Mouse (Mus musculus): ENCODE results near the gene Olfr1154. TPM values are rescaled to one million over a fixed set of nuclear protein-coding genes. Genes with fewer than 3 reads are reported as not detected.

Gene Olfr1154
- not detected in 2 replicates for polyA plus RNA-seq (2016; fragmentation: Nextera tagmentation; extraction: Ambion mirVana)

DNA sequence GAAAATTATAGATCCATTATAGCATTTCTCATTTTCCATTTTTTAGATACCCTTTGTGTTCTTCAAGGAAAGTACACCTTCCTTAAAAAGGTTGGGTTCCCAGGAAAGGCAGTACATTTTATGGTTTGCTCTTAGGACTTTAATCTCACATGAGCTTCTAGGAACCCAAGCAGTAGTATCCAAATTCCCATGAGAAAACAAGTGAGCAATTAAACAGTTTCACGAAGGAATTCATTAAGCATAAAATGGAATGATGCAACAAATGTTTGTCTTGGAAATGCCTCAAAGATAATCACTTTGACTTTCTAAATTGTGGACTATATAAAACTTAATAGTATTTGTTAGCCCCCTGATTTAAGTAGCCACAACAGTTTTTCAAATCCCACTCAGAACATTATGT, at the start of gene Olfr1154:
Gene Olfr1154 (minus strand): TSS at position 101 of the 400 bp plus-strand sequence.
- H3K36me3 ChIP-seq = no peaks in the 10 kb centered on the region
- H3K27ac ChIP-seq = no peak within 1 kb of the TSS
- no peak within 1 kb of the TSS for H3K4me3 ChIP-seq
- H3K9ac ChIP-seq = no peak within 1 kb of the TSS
- ATAC-seq (ENCODE audit: low FRiP score, low read depth) = no peak
- no peaks in the 10 kb centered on the region for H3K27me3 ChIP-seq (replicated peaks)
- no peaks in the 10 kb centered on the region for H3K9me3 ChIP-seq
- no peaks in the 10 kb centered on the region for H3K4me1 ChIP-seq
- no peak within 1 kb of the TSS for H3K4me2 ChIP-seq (replicated peaks)
- 89% methylated on average over 1 of the region's 1 CpGs for WGBS

DNA sequence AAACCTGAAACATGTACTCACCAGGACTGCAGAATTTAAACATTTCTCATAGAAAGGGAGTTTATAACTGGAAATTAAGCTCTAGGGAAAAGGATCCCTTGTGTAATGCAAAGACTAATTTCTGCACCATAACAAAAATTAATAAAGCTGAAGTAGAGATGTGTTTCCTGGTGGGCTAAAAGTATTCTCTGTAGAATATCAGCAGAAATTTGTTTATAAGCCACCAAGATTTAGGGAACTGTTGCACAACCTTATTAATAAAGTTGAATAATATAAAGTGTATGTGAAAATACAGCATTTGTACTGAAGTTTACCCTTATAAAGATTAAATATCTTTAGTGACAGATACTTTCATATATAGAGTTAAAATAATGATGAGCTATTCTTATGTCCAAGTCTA, 48.0 kb upstream of the Olfr1154 start, which contains the start of gene Olfr1156:
Gene Olfr1156 (minus strand): TSS at position 101 of the 400 bp plus-strand sequence.
- no peak for ATAC-seq (ENCODE audit: low FRiP score, low read depth)
- Histone ChIP-seq H3K9me3 (no peaks in the 10 kb centered on the region), H3K4me1 (no peaks in the 10 kb centered on the region), H3K27me3 (replicated peaks) (no peaks in the 10 kb centered on the region), H3K9ac (no peak within 1 kb of the TSS), H3K4me3 (no peak within 1 kb of the TSS), H3K27ac (no peak within 1 kb of the TSS), H3K36me3 (no peaks in the 10 kb centered on the region), H3K4me2 (replicated peaks) (no peak within 1 kb of the TSS)

DNA sequence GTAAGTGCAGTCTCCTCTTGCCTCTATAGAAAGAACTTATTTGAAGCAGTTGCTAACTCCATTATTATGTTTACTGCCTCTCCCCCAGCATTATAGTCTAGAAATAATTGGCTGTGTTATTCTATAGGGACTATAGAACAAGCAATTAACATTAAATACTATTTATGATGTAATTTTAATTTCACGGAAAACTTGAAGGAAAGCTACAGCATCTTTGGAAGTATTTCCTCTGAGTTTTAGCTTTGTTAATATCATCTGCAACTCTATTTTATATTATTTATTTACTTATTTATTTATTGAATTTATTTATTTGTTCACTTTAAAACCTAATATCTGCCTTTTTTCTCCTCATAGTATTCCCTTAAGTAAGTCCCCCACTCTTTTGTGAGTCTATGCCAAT, 40.1 kb upstream of the Olfr1154 start, which contains the start of gene Olfr1155:
Gene Olfr1155 (minus strand): TSS at position 101 of the 400 bp plus-strand sequence.
- ATAC-seq (ENCODE audit: low FRiP score, low read depth) = no peak
- H3K36me3 ChIP-seq = no peaks in the 10 kb centered on the region
- no peak within 1 kb of the TSS for H3K9ac ChIP-seq
- H3K27me3 ChIP-seq (replicated peaks) = no peaks in the 10 kb centered on the region
- no peak within 1 kb of the TSS for H3K27ac ChIP-seq
- H3K4me3 ChIP-seq = no peak within 1 kb of the TSS
- no peaks in the 10 kb centered on the region for H3K9me3 ChIP-seq
- no peak within 1 kb of the TSS for H3K4me2 ChIP-seq (replicated peaks)
- 95% methylated on average over 1 of the region's 1 CpGs for WGBS
- no peaks in the 10 kb centered on the region for H3K4me1 ChIP-seq

DNA sequence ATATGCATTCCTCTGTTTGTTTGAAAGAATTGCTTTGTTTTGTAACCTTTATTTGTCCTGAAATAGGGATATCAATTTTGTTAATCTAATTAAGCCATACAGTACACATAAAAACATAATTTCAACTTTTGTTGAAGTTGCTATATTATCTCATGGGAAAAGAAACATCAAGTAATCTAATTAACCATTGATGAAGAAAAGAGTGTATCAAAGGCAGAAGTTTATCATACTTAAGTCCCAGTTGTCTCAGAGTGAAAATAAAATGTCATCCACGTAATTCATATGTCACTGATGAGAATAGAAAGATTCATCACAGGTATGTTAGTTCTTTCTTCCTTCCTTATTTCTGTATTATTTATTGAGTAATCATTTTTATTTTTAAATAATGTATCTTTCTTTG, 10.3 kb downstream of the Olfr1154 start, which contains the start of gene Olfr1153:
Gene Olfr1153 (plus strand): TSS at position 301 of the 400 bp plus-strand sequence.
- Histone ChIP-seq H3K4me2 (replicated peaks) (no peak within 1 kb of the TSS), H3K4me3 (no peak within 1 kb of the TSS), H3K9ac (no peak within 1 kb of the TSS), H3K36me3 (no peaks in the 10 kb centered on the region), H3K9me3 (no peaks in the 10 kb centered on the region), H3K27ac (no peak within 1 kb of the TSS), H3K4me1 (no peaks in the 10 kb centered on the region), H3K27me3 (replicated peaks) (no peaks in the 10 kb centered on the region)
- no peak for ATAC-seq (ENCODE audit: low FRiP score, low read depth)
- 82% methylated on average over 1 of the region's 1 CpGs for WGBS

DNA sequence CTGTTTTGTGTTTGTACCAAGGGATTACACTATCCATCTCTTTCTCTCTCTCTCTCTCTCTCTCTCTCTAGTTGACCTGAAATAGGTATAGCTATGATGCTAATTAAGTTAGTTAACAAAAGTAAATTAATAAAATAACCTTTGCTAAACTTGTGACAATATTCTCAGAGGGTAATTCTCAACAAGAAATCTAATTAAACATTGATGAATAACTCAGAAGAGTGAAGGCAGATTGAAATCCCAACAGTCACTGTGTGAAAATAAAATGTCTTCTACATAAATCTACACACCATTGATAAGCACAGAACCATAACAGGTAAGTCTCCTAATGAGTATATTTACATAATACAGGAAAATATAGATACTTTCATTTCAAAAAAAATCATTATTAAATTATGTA, 38.8 kb downstream of the Olfr1154 start, which contains the start of gene Olfr1152:
Gene Olfr1152 (plus strand): TSS at position 301 of the 400 bp plus-strand sequence.
- Histone ChIP-seq H3K9ac (no peak within 1 kb of the TSS), H3K27me3 (replicated peaks) (no peaks in the 10 kb centered on the region), H3K4me3 (no peak within 1 kb of the TSS), H3K4me1 (no peaks in the 10 kb centered on the region), H3K27ac (no peak within 1 kb of the TSS), H3K36me3 (no peaks in the 10 kb centered on the region), H3K9me3 (no peaks in the 10 kb centered on the region), H3K4me2 (replicated peaks) (no peak within 1 kb of the TSS)
- no peak for ATAC-seq (ENCODE audit: low FRiP score, low read depth)

DNA sequence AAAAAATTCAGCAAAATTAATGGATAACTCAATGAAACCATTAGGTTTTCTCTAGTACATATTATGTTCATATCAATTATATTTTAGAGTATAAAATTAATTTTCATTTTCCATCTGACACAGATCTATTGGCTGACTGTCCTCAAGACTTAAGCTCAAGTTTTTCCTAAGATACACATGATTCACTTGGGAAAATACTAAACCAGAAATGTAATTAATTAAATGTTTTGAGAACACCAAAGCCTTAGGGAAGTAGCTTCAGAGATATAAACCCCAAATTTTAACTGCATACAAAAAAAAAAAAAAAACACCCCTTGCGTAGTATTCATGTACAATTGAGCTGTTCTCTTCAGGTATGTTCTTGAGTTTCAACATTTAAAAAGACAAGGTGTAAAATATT, 49.4 kb downstream of the Olfr1154 start, which contains the start of gene Olfr1151:
Gene Olfr1151 (plus strand): TSS at position 301 of the 400 bp plus-strand sequence.
- H3K4me2 ChIP-seq (replicated peaks) = no peak within 1 kb of the TSS
- ATAC-seq (ENCODE audit: low FRiP score, low read depth) = no peak
- no peak within 1 kb of the TSS for H3K4me3 ChIP-seq
- H3K9me3 ChIP-seq = no peaks in the 10 kb centered on the region
- no peak within 1 kb of the TSS for H3K27ac ChIP-seq
- H3K36me3 ChIP-seq = no peaks in the 10 kb centered on the region
- no peaks in the 10 kb centered on the region for H3K4me1 ChIP-seq
- WGBS = 93% methylated on average over 1 of the region's 1 CpGs
- no peaks in the 10 kb centered on the region for H3K27me3 ChIP-seq (replicated peaks)
- no peak within 1 kb of the TSS for H3K9ac ChIP-seq

Other genes with a start within 250 kb of the Olfr1154 start
- not detected in 2 replicates for gene Olfr1134, start 246.7 kb downstream of the Olfr1154 start, polyA plus RNA-seq (2016; fragmentation: Nextera tagmentation; extraction: Ambion mirVana)
- gene Olfr1135, start 231.5 kb downstream of the Olfr1154 start, polyA plus RNA-seq (2016; fragmentation: Nextera tagmentation; extraction: Ambion mirVana) = not detected in 2 replicates
- not detected in 2 replicates for gene Olfr1136, start 211.2 kb downstream of the Olfr1154 start, polyA plus RNA-seq (2016; fragmentation: Nextera tagmentation; extraction: Ambion mirVana)
- not detected in 2 replicates for gene Olfr1137, start 192.0 kb downstream of the Olfr1154 start, polyA plus RNA-seq (2016; fragmentation: Nextera tagmentation; extraction: Ambion mirVana)
- gene Olfr1138, start 165.2 kb downstream of the Olfr1154 start, polyA plus RNA-seq (2016; fragmentation: Nextera tagmentation; extraction: Ambion mirVana) = not detected in 2 replicates
- not detected in 2 replicates for gene Olfr1140, start 161.4 kb downstream of the Olfr1154 start, polyA plus RNA-seq (2016; fragmentation: Nextera tagmentation; extraction: Ambion mirVana)
- gene Olfr1141, start 151.2 kb downstream of the Olfr1154 start, polyA plus RNA-seq (2016; fragmentation: Nextera tagmentation; extraction: Ambion mirVana) = not detected in 2 replicates
- gene Olfr152, start 125.7 kb downstream of the Olfr1154 start, polyA plus RNA-seq (2016; fragmentation: Nextera tagmentation; extraction: Ambion mirVana) = not detected in 2 replicates
- not detected in 2 replicates for gene Olfr1143, start 104.6 kb downstream of the Olfr1154 start, polyA plus RNA-seq (2016; fragmentation: Nextera tagmentation; extraction: Ambion mirVana)
- not detected in 2 replicates for gene Olfr1145, start 95.3 kb downstream of the Olfr1154 start, polyA plus RNA-seq (2016; fragmentation: Nextera tagmentation; extraction: Ambion mirVana)
- gene Olfr1148, start 74.6 kb downstream of the Olfr1154 start, polyA plus RNA-seq (2016; fragmentation: Nextera tagmentation; extraction: Ambion mirVana) = not detected in 2 replicates
- not detected in 2 replicates for gene Olfr1150-ps1, start 61.2 kb downstream of the Olfr1154 start, polyA plus RNA-seq (2016; fragmentation: Nextera tagmentation; extraction: Ambion mirVana)
- not detected in 2 replicates for gene Olfr1151, start 49.3 kb downstream of the Olfr1154 start, polyA plus RNA-seq (2016; fragmentation: Nextera tagmentation; extraction: Ambion mirVana)
- 0.03 TPM in 1 of 2 replicates, not detected in the other for gene Olfr1152, start 38.7 kb downstream of the Olfr1154 start, polyA plus RNA-seq (2016; fragmentation: Nextera tagmentation; extraction: Ambion mirVana)
- not detected in 2 replicates for gene Olfr1153, start 10.2 kb downstream of the Olfr1154 start, polyA plus RNA-seq (2016; fragmentation: Nextera tagmentation; extraction: Ambion mirVana)
- gene Olfr1155, start 40.0 kb upstream of the Olfr1154 start, polyA plus RNA-seq (2016; fragmentation: Nextera tagmentation; extraction: Ambion mirVana) = not detected in 2 replicates
- not detected in 2 replicates for gene Olfr1156, start 47.9 kb upstream of the Olfr1154 start, polyA plus RNA-seq (2016; fragmentation: Nextera tagmentation; extraction: Ambion mirVana)
- not detected in 2 replicates for gene Olfr1157, start 63.1 kb upstream of the Olfr1154 start, polyA plus RNA-seq (2016; fragmentation: Nextera tagmentation; extraction: Ambion mirVana)
- gene Olfr74, start 69.5 kb upstream of the Olfr1154 start, polyA plus RNA-seq (2016; fragmentation: Nextera tagmentation; extraction: Ambion mirVana) = not detected in 2 replicates
- not detected in 2 replicates for gene Olfr1158, start 84.9 kb upstream of the Olfr1154 start, polyA plus RNA-seq (2016; fragmentation: Nextera tagmentation; extraction: Ambion mirVana)
- not detected in 2 replicates for gene Olfr1160, start 103.1 kb upstream of the Olfr1154 start, polyA plus RNA-seq (2016; fragmentation: Nextera tagmentation; extraction: Ambion mirVana)
- gene Olfr1161, start 117.6 kb upstream of the Olfr1154 start, polyA plus RNA-seq (2016; fragmentation: Nextera tagmentation; extraction: Ambion mirVana) = not detected in 2 replicates
- gene Olfr73, start 132.5 kb upstream of the Olfr1154 start, polyA plus RNA-seq (2016; fragmentation: Nextera tagmentation; extraction: Ambion mirVana) = not detected in 2 replicates
- not detected in 2 replicates for gene Olfr1162, start 146.0 kb upstream of the Olfr1154 start, polyA plus RNA-seq (2016; fragmentation: Nextera tagmentation; extraction: Ambion mirVana)
- gene Olfr1163, start 166.7 kb upstream of the Olfr1154 start, polyA plus RNA-seq (2016; fragmentation: Nextera tagmentation; extraction: Ambion mirVana) = not detected in 2 replicates
- gene Olfr1164, start 188.8 kb upstream of the Olfr1154 start, polyA plus RNA-seq (2016; fragmentation: Nextera tagmentation; extraction: Ambion mirVana) = not detected in 2 replicates
- not detected in 2 replicates for gene Olfr1166, start 223.1 kb upstream of the Olfr1154 start, polyA plus RNA-seq (2016; fragmentation: Nextera tagmentation; extraction: Ambion mirVana)

All from neural tube, embryonic 12.5 days (tissue).